Mouse (Mus musculus) forebrain, embryonic 16.5 days (tissue): ENCODE results near the gene Nkiras1. TPM values are rescaled to one million over a fixed set of nuclear protein-coding genes. Genes with fewer than 3 reads are reported as not detected.
A peak's percentile ranks its signal among the peaks of the same experiment; 100 is the strongest.

ENCODE experiments used
- ATAC-seq: fragments of 200-750 bp; cut with Nextera tagmentation; 2 replicates; pipeline ENCODE4 v1.8.0; 2017; ENCODE audit warnings: mild to moderate bottlenecking, moderate library complexity
- H3K27ac ChIP-seq: fragments of 300-500 bp; sonication (generic); 2 replicates; pipeline ENCODE4 v1.5.1; 2014; ENCODE audit warnings: low read length, control low read depth
- H3K27me3 ChIP-seq: fragments of 300-500 bp; sonication (generic); replicated peaks from 2 replicates; pipeline ENCODE4 v1.6.1; 2014; ENCODE audit warnings: low read length; ENCODE audit not compliant: control insufficient read depth, insufficient read depth
- H3K36me3 ChIP-seq: fragments of 300-500 bp; sonication (generic); 2 replicates; pipeline ENCODE4 v1.6.1; 2014; ENCODE audit not compliant: control insufficient read depth, insufficient read depth
- H3K4me1 ChIP-seq: fragments of 300-500 bp; sonication (generic); replicated peaks from 2 replicates; pipeline ENCODE4 v1.6.1; 2014; ENCODE audit warnings: low read length; ENCODE audit not compliant: control insufficient read depth, insufficient read depth
- H3K4me2 ChIP-seq: fragments of 300-500 bp; sonication (generic); 2 replicates; pipeline ENCODE4 v1.6.1; 2014; ENCODE audit warnings: mild to moderate bottlenecking, low read length, control low read depth
- H3K4me3 ChIP-seq: fragments of 300-500 bp; sonication (generic); replicated peaks from 2 replicates; pipeline ENCODE4 v1.5.1; 2014; ENCODE audit warnings: mild to moderate bottlenecking, low read length, control low read depth
- H3K9ac ChIP-seq: fragments of 300-500 bp; sonication (generic); replicated peaks from 2 replicates; pipeline ENCODE4 v1.6.1; 2014; ENCODE audit warnings: low read depth, low read length, control low read depth
- H3K9me3 ChIP-seq: fragments of 300-500 bp; sonication (generic); 2 replicates; pipeline ENCODE4 v1.6.1; 2016; ENCODE audit warnings: low read length; ENCODE audit not compliant: control insufficient read depth
- whole genome bisulfite sequencing: fragments of 180-500 bp; shearing (Covaris S2); extraction: QIAGEN DNeasy Blood & Tissue Kit; methylation state at CpG from one replicate; pipeline ENCODE4 v1.1.7; 2014; 5-methylcytosine and 5-hydroxymethylcytosine counted together
- polyA plus RNA-seq: library from polyadenylated mRNA; unstranded; fragments of >200 nt; fragmentation: Nextera tagmentation; extraction: Ambion mirVana; gene quantifications from 2 replicates; pipeline ENCODE4 v1.2.1, GENCODE M21; 2015

Nkiras1 gene
- polyA plus RNA-seq, 1 experiment from 2014 or later = 36.2 TPM

DNA sequence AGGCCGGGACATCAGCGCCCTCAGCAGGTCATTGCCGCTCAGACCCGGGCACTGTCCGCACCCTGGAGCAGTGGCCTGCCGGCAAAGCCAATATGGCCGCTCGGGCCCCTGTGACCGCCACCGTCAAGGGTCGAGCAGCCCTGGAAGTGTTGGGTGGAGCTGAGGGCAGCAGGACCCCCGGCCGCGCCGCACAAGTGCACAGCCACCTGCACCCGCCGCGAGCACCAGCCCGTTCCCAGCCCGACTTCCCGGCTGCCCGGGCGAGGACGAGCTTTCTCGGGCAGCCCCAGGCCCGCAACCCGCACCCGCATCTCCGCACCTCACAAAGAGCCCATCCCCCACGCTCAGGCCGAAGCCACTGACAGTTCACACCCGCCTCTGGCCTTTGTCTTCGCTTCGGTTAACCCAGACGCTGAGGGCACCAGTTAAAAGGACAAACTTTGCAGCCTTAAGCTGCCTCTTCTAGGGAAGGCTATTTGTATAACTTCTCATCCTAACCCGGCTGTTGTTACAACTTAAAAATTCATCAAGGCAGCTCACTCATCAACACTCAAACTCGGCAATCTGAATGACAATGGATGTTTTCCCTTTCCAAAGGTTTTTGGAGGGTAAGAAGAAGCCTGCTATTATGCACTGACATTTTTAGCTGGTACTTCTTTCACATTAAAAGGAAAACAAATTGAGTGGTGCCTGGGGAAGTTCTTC is 56.2 kb downstream of the Nkiras1 start:
- Histone ChIP-seq H3K9me3 (no peaks in the 10 kb centered on the region), H3K4me1 (peaks cover 32% of the 10 kb centered on the region), H3K9ac (peak overlapping the region; percentile 67), H3K27ac (no peak overlapping the region), H3K4me3 (peak overlapping the region; percentile 44), H3K27me3 (no peaks in the 10 kb centered on the region), H3K36me3 (no peaks in the 10 kb centered on the region), H3K4me2 (peak overlapping the region; percentile 80)
- no peak for ATAC-seq
- WGBS = 3% methylated on average over 33 of the region's 37 CpGs

DNA sequence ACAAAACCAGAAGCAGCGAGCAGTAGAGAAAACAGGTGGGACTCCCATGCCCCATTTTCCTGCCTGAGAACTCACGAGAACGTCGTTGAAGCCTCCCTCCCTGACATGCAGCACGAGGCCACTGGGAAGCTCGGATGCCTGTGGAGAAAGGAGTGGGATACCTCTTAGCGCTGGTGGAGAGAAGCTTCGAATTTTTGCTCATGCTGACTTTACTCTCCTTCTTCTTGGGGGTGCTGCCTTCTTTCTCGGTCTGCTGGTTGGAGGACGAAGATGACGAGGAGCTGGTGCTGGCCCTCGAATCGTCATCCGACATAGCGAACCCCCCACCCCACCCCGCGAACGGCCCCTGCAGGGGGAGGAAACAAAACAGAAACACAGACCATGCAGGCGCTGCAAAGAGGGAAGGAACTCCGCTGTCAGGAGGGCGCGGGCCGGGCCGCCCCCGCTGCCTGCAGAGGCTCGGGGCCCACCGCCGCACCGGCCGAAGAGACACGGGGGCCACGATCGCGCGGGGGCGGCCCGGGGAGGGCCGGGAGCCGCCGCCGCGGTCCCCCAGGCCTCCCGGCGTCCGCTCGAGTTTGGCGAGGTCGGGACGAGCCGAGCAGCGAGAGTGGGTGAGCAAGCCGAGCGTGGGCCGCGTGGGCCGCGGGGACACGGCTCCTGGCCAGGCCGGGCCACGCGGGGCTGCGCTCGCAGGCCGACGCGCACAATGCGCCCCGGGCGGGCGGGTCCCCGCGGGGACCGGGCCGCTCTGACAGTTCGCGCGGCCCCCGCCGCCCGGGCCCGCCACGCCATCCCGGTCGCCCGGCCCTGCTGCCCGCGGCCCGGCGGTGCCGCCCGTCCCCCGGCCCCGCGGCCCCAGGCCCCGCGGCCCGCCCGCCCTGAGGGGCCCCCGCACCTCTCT is 60.1 kb downstream of the Nkiras1 start:
- WGBS = under 1% methylated on average over 73 of the region's 99 CpGs
- peak overlapping the region; percentile 68 for H3K4me3 ChIP-seq

GRCm38 (mm10) chr14:18331693-18332131 is 60.8 kb downstream of the Nkiras1 start, which contains the start of gene Ube2e1:
Gene Ube2e1, minus strand, starts transcription at chr14:18331859.
- H3K36me3 ChIP-seq = no peaks in the 10 kb centered on the region
- peak within 1 kb of the TSS; percentile 68 for H3K4me3 ChIP-seq
- peak within 1 kb of the TSS; percentile 86 for H3K27ac ChIP-seq
- ATAC-seq = peak; percentile 91
- WGBS = 0% methylated on average over 25 of the region's 39 CpGs
- peak within 1 kb of the TSS; percentile 98 for H3K9ac ChIP-seq
- H3K4me2 ChIP-seq = peak within 1 kb of the TSS; percentile 81
- no peaks in the 10 kb centered on the region for H3K9me3 ChIP-seq
- H3K4me1 ChIP-seq = peaks cover 28% of the 10 kb centered on the region
- no peaks in the 10 kb centered on the region for H3K27me3 ChIP-seq

More for the DNA sequence above, 60.1 kb downstream of the Nkiras1 start:
- H3K9ac ChIP-seq = peak overlapping the region; percentile 98
- H3K9me3 ChIP-seq = no peaks in the 10 kb centered on the region
- H3K27ac ChIP-seq = peak overlapping the region; percentile 86
- H3K4me1 ChIP-seq = peaks cover 34% of the 10 kb centered on the region
- H3K36me3 ChIP-seq = no peaks in the 10 kb centered on the region
- peak; percentile 71 for ATAC-seq
- peak overlapping the region; percentile 81 for H3K4me2 ChIP-seq
- no peaks in the 10 kb centered on the region for H3K27me3 ChIP-seq

Other genes starting within 250 kb of the Nkiras1 start
- gene Nr1d2, start 32.0 kb upstream of the Nkiras1 start, polyA plus RNA-seq = 6.9 and 10.1 TPM in 2 replicates
- gene Rpl15, start 255 bp downstream of the Nkiras1 start, polyA plus RNA-seq = 303 and 306 TPM in 2 replicates
- gene Ube2e1, start 60.7 kb downstream of the Nkiras1 start, polyA plus RNA-seq = 210 and 212 TPM in 2 replicates